Mouse (Mus musculus) erythroblast, embryonic 14.5 days (primary cell): ENCODE results near the gene Gemin6.

Source experiments
- GATA1 ChIP-seq: IDR thresholded peaks from 2 replicates; pipeline ENCODE4 v1.6.1; 2012; ENCODE audit warnings: low read length, inconsistent platforms, mixed read lengths
- TAL1 ChIP-seq: IDR thresholded peaks from 3 replicates; pipeline ENCODE4 v1.6.1; 2012; ENCODE audit warnings: low read length, inconsistent platforms, mixed read lengths

DNA sequence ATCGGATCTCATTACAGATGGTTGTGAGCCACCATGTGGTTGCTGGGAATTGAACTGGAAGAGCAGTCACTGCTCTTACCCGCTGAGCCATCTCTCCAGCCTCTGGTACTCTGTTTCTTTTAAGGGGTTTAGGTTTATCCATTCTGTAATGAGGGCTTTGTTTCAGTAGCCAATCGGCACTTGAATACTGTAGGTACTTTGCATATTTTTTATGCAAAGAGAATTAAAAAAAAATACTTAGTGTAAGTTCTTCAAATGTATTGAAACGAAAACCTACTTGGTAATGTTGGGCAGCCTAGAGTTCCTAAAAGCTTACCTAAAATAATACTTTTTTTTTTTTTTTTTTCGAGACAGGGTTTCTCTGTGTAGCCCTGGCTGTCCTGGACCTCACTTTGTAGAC lies 13.2 kb downstream of the Gemin6 start:
- TF ChIP-seq GATA1 = no peak
- no peak for TF ChIP-seq TAL1
